Mouse (Mus musculus) heart, postnatal 36 days (tissue): ENCODE results near the gene Arid1b. TPM values are rescaled to one million over a fixed set of nuclear protein-coding genes. Genes with fewer than 3 reads are reported as not detected.

Experiments used
- DNase-seq, 2 experiments: peaks; one replicate each; pipeline ENCODE4 v3.0.0; 2021 to 2022
- intact Hi-C: fragments of 180-260 bp; cut with DNase I; formaldehyde crosslinking; loops from one replicate; pipeline ENCODE4 v1.15.1; 2025
- total RNA-seq, 2 experiments: library from RNA; stranded (reverse); gene quantifications; 2 replicates each; pipeline ENCODE4 v1.2.3; 2021

Gene Arid1b
- total RNA-seq, 2 experiments from 2014 or later, result 27.8 to 28.3 TPM

GRCm38 (mm10) chr17:4994813-4995560 is 855 bp downstream of the Arid1b start:
- intact Hi-C loops, result loop anchor here (1.0 to 5.0 kb wide), 3 partner anchors 62 to 194 kb away; no protein-coding TSS in a partner anchor
- DNase-seq, result peak; percentile 63 to 82

- peak; percentile 77 to 87 for DNase-seq
- intact Hi-C loops, result loop anchor here (1.0 to 5.0 kb wide), 2 partner anchors 62 to 194 kb away; no protein-coding TSS in a partner anchor
Observed at GRCm38 (mm10) chr17:4995561-4996051, 1.5 kb downstream of the Arid1b start.

DNA sequence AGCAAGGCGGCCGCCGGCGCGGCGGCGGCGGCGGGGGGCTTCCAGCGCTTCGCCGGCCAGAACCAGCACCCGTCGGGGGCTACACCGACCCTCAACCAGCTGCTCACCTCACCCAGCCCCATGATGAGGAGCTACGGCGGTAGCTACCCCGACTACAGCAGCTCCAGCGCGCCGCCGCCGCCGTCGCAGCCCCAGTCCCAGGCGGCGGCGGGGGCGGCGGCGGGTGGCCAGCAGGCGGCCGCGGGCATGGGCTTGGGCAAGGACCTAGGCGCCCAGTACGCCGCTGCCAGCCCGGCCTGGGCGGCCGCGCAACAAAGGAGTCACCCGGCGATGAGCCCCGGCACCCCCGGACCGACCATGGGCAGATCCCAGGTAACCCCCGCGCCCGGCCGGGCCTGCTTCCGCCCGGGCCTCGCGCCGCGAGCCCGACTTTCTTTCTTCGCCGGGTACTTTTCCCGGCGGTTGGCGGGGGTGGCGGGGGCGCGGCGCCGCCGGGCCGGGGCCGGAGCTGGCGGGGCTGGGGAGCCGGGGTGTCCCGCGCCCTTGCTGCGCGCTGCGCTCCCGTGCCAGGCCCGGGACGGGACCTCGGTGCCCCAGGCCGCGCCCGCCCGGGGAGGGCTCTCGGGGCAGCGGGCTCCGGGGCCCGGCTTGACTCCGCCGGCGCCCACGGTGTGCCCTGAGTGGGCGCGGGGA is 2.1 kb downstream of the Arid1b start:
- DNase-seq, result peak; percentile 63 to 77
- intact Hi-C loops, result loop anchor here (5.0 kb wide), 1 partner anchor 61 kb away; no protein-coding TSS in a partner anchor

DNA sequence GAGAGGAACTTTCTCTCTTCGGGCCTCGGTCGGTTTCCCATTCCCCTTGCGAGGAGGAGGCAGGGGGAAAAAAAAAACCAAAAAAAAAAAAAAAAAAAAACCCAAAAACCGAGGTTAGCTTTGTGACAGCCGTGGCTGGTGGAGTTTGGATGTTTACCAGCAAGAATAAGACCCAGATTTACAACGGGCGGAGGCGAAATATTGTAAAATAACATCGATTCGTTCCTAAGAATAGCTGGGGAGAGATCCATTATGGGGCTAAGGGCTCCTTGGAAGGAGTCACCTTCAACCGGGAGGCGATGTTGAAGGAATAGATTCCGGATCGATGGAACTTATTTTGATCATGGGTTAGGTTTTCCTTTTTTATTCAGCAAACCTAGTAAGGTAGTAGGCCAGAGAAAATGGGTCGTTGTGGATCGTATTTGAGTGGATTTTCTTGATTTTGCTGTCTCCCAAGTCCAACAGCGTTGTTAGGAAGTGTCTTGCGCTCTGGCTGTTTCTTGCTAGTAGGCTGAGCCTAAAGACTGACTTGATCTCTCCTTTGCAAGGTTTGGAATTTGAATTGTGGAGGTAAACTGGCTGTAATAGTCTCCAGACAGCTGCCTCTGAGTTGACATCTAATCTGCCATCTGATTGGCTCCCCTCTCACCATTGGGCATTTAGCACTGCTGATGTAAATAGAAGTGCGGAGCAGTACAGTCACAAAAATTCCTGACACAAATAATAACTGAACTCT is 2.9 kb downstream of the Arid1b start:
- peak in 1 of 2 experiments; percentile 55 for DNase-seq
- intact Hi-C loops, result loop anchor here (5.0 kb wide), 1 partner anchor 60 kb away; no protein-coding TSS in a partner anchor

- intact Hi-C loops, result loop anchor here (5.0 kb wide), 1 partner anchor 59 kb away; no protein-coding TSS in a partner anchor
- DNase-seq, result no peak
Observed at GRCm38 (mm10) chr17:4997968-4998367, 3.8 kb downstream of the Arid1b start.

DNA sequence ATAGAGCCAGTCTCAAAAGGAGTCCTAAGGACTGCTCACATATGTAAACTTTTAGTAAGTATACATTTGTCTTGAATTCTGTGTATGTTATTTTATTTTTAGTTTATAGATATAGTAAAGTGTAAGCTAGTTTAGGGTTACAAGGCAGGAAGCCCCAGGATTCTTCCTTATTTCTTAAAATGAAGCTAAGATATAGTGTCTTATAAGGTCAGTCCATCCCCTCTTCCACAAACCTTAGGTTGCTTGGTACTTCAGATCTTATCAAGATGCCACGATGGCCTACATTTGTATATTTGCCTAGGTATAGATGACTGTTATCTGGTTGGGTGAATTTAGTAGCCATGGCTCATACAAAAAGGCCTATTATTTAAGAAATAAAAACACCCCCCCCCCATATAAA is 5.1 kb downstream of the Arid1b start:
- DNase-seq, result no peak
- intact Hi-C loops, result loop anchor here (5.0 kb wide), 1 partner anchor 58 kb away; no protein-coding TSS in a partner anchor

DNA sequence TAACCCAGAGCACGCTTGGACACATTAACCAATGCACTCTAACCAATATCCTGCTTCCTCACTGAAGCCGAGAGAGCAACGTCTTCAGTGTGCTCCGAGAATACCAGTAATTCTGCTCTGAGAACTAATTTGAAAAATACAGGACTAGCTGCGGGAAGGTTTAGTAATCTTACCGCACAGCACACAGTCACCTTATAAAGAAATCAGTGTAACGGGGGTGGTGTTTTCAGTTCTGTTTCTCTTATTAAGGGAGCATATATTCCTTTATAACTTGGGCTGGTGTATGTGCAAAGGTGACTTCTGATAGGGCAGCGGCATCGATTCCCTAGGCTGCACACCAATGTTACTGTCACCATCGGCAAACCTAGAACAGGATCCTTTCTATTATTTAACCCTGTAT is 5.9 kb downstream of the Arid1b start:
- DNase-seq, result no peak
- intact Hi-C loops, result no loop called here

- intact Hi-C loops, result no loop called here
Observed at GRCm38 (mm10) chr17:5000871-5001270, 6.7 kb downstream of the Arid1b start.

DNA sequence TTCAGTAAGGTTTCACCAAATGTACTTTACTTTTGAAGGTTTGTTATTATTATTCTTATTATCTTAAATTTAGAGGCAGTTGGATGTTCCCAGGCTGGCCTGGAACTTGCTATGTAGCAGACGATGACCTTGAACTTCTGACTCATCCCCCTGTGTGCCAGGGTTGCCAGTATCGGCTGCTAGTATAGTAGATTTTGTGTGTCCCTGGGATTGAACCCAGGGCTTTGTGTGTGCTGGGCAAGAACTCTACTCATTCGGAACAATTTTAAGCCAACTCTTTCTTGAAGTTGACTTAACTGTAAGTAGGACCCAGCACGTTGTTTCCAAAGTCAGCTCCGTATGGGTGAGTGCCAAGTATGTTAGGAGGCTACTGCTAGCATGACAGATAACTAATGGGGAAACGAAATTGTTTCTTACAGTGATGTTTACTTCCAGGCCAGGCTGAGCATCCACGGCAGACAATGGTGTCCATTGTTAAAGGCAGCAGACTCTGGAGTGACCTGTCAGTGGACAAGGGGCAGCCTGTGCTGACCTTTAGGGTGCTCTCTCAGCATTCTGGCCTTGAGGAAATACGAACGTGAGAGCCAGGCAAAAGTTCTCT is 7.5 kb downstream of the Arid1b start:
- intact Hi-C loops, result no loop called here
- DNase-seq, result no peak

More at GRCm38 (mm10) chr17:5000871-5001270, 6.7 kb downstream of the Arid1b start:
- DNase-seq, result no peak

GRCm38 (mm10) chr17:5002937-5003508 is 8.9 kb downstream of the Arid1b start:
- intact Hi-C loops, result no loop called here

DNA sequence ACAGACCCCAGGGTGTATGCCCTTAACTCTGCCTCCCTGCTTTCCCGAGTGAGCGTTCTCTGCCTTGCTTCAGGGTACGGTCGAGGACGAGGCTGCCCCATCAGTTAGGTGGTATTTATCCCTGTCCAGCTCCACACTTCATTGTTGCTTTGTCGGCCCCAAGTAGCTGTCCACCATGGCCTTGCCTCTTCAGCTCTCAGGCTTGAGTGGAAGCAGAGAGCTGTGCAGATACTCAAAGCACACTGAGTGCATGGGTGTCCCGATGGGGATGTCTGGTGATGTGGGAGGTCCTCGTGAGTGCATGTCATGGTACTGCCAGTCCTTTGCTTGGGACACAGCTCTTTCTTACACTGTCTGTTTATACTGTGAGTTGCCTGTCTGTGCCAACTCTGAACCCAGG is 10.1 kb downstream of the Arid1b start:
- DNase-seq, result no peak
- intact Hi-C loops, result no loop called here

More at GRCm38 (mm10) chr17:5002937-5003508, 8.9 kb downstream of the Arid1b start:
- DNase-seq, result no peak

DNA sequence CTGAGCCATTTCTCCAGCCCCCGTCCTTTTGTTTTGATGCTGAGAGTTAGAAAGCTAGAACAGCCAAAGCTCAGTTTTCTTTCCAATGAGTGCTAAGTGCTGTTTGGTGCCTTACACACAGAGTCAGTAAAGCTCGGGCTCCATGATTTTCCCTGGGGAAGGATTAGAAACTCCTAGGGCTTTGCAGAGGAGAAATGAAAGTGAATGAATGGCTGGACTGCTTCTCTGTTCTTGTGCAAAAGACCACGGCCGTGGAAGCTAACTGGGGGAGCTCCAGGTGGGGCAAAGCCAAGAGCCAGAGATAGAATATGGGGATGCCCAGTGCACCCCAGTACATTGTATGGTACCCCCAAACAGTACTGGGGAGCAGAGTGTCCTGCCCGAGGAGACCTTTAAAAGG is 10.6 kb downstream of the Arid1b start:
- no peak for DNase-seq
- intact Hi-C loops, result no loop called here

GRCm38 (mm10) chr17:5005285-5005684 is 11.2 kb downstream of the Arid1b start:
- DNase-seq, result no peak
- intact Hi-C loops, result no loop called here

DNA sequence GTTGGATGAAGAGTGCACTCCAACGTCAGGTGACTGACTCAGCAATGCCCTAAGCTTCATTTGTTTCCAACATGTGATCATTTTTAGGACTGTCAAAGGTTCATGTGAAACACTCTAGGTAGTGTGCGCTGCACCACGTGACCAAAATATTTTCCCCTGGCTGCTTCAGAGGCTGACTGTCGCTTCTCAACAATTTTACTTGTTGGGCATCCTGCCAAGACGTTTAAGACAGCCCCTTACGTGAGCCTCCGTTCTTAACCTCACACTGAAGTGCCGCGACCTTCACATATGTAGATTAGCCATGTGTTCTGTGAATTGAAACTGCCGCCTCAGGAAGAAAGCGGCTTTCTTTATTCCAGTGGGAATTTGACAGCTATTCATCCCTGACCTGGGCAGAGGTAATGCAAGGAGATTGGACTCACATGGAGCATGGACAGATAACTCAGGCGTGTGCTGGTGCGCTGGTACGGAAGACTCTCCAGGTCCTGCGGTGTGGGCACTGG is 13.1 kb downstream of the Arid1b start:
- intact Hi-C loops, result no loop called here
- DNase-seq, result peak in 1 of 2 experiments; percentile 42

GRCm38 (mm10) chr17:5008236-5008635 is 14.1 kb downstream of the Arid1b start:
- intact Hi-C loops, result no loop called here
- DNase-seq, result no peak

DNA sequence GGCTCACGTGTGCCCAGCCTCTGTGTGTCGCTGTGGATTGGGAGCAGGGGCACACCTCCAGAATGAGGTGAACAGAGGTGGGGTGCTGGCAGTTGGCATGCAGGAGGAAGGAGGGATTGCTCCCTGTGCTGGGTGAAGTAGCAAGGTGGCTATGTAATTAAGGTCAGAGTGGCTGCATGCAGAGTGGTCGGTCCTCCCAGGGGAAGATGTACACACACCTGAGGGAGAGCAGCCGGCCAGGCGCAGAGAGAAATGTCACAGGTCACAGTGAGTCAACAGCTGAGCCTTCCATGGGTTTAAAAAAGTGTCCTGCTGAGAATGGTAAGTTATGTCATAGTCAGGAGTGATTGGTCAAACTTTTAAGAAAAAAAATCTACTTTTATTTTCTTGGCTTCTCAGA is 14.6 kb downstream of the Arid1b start:
- no peak for DNase-seq
- intact Hi-C loops, result no loop called here

GRCm38 (mm10) chr17:5009526-5010260 is 15.6 kb downstream of the Arid1b start:
- no peak for DNase-seq
- intact Hi-C loops, result no loop called here

GRCm38 (mm10) chr17:5010781-5011180 is 16.6 kb downstream of the Arid1b start:
- intact Hi-C loops, result no loop called here
- DNase-seq, result no peak

- intact Hi-C loops, result no loop called here
- DNase-seq, result no peak
Observed at GRCm38 (mm10) chr17:5012091-5012490, 18.0 kb downstream of the Arid1b start.
